Mouse (Mus musculus): ENCODE results near the gene Lrrc20. TPM values are rescaled to one million over a fixed set of nuclear protein-coding genes. Genes with fewer than 3 reads are reported as not detected.

The Lrrc20 gene
- polyA plus RNA-seq, 1 experiment, result 10.9 TPM

DNA sequence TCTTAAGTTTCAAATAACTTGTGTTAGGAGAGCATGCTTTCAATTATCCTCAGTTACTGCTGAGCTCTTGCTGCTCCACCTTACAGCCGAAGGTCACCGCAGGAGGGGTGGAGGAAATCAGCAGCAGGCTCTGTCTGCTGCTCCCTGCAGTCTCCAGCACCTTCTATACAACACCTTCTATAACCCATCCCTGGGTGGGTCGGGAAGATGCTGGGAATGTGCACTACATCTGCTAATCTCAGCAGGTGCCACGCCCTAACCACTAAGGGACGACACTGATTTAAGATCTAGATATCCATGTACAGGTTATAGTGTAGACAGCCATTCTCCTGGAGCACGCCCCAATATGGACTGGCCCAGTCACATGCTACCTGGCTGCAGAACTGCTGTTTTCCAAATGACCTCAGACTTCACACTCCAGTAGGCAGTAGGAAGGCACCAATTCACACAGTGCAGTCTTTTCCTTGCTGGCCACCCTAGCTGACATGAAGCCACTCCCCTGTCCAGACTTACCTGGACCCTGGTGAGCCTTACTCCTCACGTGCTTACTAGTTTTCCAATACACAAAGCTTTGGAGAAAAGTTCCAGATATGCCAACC, 35.3 kb upstream of the Lrrc20 start:
- Histone ChIP-seq H3K36me3 (ENCODE audit: control insufficient read depth, insufficient read depth, low read length) (peaks cover 6% of the 10 kb centered on the region), H3K27ac (ENCODE audit: control insufficient read depth, insufficient read depth, low read length) (no peak overlapping the region), H3K27me3 (ENCODE audit: control insufficient read depth, insufficient read depth, low read length) (no peaks in the 10 kb centered on the region), H3K4me3 (ENCODE audit: control insufficient read depth, insufficient read depth, low read length) (no peak overlapping the region), H3K4me1 (replicated peaks; ENCODE audit: control insufficient read depth, insufficient read depth, low read length) (no peaks in the 10 kb centered on the region)
- WGBS, result 95% methylated on average over 7 of the region's 7 CpGs
- no peak for TF ChIP-seq POLR2A (IDR thresholded peaks at IDR 0.05; ENCODE audit: control insufficient read depth, extremely low read depth, insufficient read depth, low read length, poor library complexity)
- no peak for TF ChIP-seq CTCF (IDR thresholded peaks at IDR 0.05; ENCODE audit: borderline replicate concordance, control insufficient read depth, extremely low read depth, insufficient read depth, low read length, poor library complexity)
- no peak for DNase-seq

DNA sequence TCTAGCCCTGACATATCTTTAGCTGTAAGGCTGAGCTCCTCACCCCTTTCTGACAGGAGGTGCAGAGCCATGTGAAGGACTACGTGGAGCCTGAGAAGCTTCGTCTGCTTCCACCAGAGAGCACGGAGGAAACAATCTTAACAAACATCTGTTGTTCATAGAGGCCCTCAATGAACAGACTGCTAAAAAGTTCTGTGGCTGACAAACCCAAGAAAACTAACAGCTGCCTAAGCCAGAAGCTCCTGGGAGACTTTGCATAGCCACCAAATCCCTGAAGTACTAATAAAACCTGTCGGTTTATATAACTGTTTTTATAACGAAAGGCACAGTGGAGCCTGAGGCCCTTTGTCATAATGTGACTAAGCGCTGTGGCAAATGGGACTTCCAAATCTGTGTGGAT, 32.1 kb upstream of the Lrrc20 start:
- H3K4me1 ChIP-seq (replicated peaks; ENCODE audit: control insufficient read depth, insufficient read depth, low read length), result peaks cover 9% of the 10 kb centered on the region; the same call in 1 of the 2 replicates
- no peak overlapping the region for H3K27ac ChIP-seq (ENCODE audit: control insufficient read depth, insufficient read depth, low read length)
- WGBS, result 87% methylated on average over 6 of the region's 6 CpGs
- no peaks in the 10 kb centered on the region for H3K27me3 ChIP-seq (ENCODE audit: control insufficient read depth, insufficient read depth, low read length)
- DNase-seq, result no peak
- H3K4me3 ChIP-seq (ENCODE audit: control insufficient read depth, insufficient read depth, low read length), result no peak overlapping the region
- no peaks in the 10 kb centered on the region; the same call in 1 of the 2 replicates for H3K36me3 ChIP-seq (ENCODE audit: control insufficient read depth, insufficient read depth, low read length)
- TF ChIP-seq POLR2A (IDR thresholded peaks at IDR 0.05; ENCODE audit: control insufficient read depth, extremely low read depth, insufficient read depth, low read length, poor library complexity) (no peak), CTCF (IDR thresholded peaks at IDR 0.05; ENCODE audit: borderline replicate concordance, control insufficient read depth, extremely low read depth, insufficient read depth, low read length, poor library complexity) (no peak)

DNA sequence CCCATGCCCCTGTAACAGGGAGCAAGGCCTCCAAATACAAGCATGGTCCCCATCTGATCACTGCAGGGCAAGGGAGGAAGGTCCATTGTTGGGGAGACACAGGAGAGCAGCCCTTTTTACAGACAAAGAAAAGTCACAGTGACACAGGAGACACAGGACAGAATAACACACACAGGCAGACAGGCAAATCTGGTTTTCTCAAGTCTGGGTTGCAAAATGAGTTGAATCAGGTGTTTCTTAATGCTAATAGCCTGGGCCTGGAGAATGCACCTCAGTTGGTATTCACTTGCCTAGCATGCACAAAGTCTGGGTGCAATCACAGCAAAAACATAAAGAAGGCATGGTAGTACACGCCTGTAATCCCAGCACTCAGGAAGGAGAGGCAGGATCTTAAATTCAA, 31.7 kb upstream of the Lrrc20 start:
- Histone ChIP-seq H3K4me1 (replicated peaks; ENCODE audit: control insufficient read depth, insufficient read depth, low read length) (peaks cover 9% of the 10 kb centered on the region; the same call in 1 of the 2 replicates), H3K36me3 (ENCODE audit: control insufficient read depth, insufficient read depth, low read length) (no peaks in the 10 kb centered on the region; the same call in 1 of the 2 replicates), H3K27me3 (ENCODE audit: control insufficient read depth, insufficient read depth, low read length) (no peaks in the 10 kb centered on the region), H3K27ac (ENCODE audit: control insufficient read depth, insufficient read depth, low read length) (no peak overlapping the region), H3K4me3 (ENCODE audit: control insufficient read depth, insufficient read depth, low read length) (no peak overlapping the region)
- WGBS, result 83% methylated on average over 1 of the region's 1 CpGs
- DNase-seq, result no peak
- no peak for TF ChIP-seq POLR2A (IDR thresholded peaks at IDR 0.05; ENCODE audit: control insufficient read depth, extremely low read depth, insufficient read depth, low read length, poor library complexity)
- no peak for TF ChIP-seq CTCF (IDR thresholded peaks at IDR 0.05; ENCODE audit: borderline replicate concordance, control insufficient read depth, extremely low read depth, insufficient read depth, low read length, poor library complexity)

DNA sequence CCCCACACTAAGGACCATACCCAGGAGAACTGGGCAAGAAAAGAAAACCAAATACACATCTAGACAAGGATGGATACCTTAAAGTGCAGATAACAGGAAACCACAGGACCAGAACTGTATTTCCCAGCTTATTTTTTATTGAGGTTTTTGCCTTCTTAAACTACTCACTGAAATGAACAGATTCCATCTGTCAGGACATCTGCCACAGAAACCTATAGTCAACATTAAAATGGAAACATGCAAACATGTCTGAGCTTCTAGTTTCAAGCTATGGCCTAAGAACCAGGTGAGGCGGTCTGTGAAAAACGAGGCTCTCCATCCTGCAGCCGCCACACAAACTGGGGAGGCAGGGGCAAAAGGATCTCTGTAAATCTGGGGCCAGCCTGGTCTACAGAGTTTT, 30.6 kb upstream of the Lrrc20 start:
- Histone ChIP-seq H3K4me1 (replicated peaks; ENCODE audit: control insufficient read depth, insufficient read depth, low read length) (peaks cover 13% of the 10 kb centered on the region; the same call in 1 of the 2 replicates), H3K27ac (ENCODE audit: control insufficient read depth, insufficient read depth, low read length) (no peak overlapping the region), H3K4me3 (ENCODE audit: control insufficient read depth, insufficient read depth, low read length) (no peak overlapping the region), H3K36me3 (ENCODE audit: control insufficient read depth, insufficient read depth, low read length) (no peaks in the 10 kb centered on the region; the same call in 1 of the 2 replicates), H3K27me3 (ENCODE audit: control insufficient read depth, insufficient read depth, low read length) (no peaks in the 10 kb centered on the region)
- 83% methylated on average over 3 of the region's 3 CpGs for WGBS
- no peak for DNase-seq
- TF ChIP-seq CTCF (IDR thresholded peaks at IDR 0.05; ENCODE audit: borderline replicate concordance, control insufficient read depth, extremely low read depth, insufficient read depth, low read length, poor library complexity) (no peak), POLR2A (IDR thresholded peaks at IDR 0.05; ENCODE audit: control insufficient read depth, extremely low read depth, insufficient read depth, low read length, poor library complexity) (no peak)

DNA sequence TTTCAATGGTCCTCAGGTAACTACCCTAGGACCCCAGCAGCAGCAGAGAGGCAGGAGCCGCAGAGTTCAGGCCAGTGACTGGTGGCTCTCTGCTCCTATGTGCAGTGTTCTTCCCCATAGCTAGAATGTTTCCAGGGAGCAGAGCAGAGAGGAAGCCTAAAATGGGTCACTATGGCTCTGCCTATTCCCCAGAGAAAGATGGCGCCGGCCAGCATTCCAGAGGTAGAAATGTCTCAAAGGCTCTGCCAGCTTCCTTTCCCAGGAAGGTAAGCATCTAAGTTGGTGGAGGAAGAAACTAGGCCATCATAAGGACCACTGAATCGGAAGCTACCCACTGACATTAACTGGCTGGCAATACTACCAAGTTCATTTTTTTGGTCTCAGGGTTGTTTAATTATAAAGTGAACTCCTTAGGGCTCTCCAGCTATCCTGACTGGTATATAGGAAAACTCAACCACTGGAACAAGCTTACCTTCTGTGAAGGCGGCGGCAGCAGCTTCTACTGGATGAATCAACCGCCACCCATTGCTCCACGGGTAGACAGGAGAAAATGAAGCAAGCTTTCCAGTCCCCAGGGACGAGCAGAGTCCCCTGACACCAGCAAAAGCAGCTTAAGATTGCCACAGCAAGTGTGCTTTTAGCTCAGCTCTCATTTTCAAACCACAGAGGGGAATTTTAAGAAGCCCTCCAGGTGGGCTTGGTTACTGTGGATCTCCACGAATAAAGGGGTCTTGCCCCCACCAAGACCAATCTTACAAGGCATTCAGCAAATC, 27.8 kb upstream of the Lrrc20 start:
- no peak for TF ChIP-seq POLR2A (IDR thresholded peaks at IDR 0.05; ENCODE audit: control insufficient read depth, extremely low read depth, insufficient read depth, low read length, poor library complexity)
- DNase-seq, result no peak
- no peak overlapping the region for H3K4me3 ChIP-seq (ENCODE audit: control insufficient read depth, insufficient read depth, low read length)
- 85% methylated on average over 10 of the region's 10 CpGs for WGBS
- H3K4me1 ChIP-seq (replicated peaks; ENCODE audit: control insufficient read depth, insufficient read depth, low read length), result peaks cover 21% of the 10 kb centered on the region
- H3K27me3 ChIP-seq (ENCODE audit: control insufficient read depth, insufficient read depth, low read length), result no peaks in the 10 kb centered on the region
- H3K27ac ChIP-seq (ENCODE audit: control insufficient read depth, insufficient read depth, low read length), result no peak overlapping the region
- no peaks in the 10 kb centered on the region for H3K36me3 ChIP-seq (ENCODE audit: control insufficient read depth, insufficient read depth, low read length)

DNA sequence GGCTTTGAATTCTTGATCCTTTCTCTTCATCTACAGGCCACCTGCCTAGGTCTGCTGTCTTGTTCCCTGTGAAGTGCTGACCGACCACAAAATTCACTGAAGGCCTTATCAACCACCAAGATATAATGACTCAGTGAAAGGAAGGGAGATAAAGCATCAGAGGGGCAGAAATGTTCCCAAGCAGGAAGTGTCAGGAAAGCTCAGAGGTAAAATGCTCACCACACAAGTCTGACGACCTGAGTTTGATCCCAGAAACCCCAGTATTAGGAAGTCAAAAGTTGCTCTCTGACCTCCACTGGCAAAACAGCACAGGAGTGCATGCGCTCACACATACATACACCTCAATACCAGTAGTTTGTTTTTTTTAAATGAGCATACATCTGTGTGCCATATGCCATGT, 26.8 kb upstream of the Lrrc20 start:
- H3K4me3 ChIP-seq (ENCODE audit: control insufficient read depth, insufficient read depth, low read length), result no peak overlapping the region
- H3K36me3 ChIP-seq (ENCODE audit: control insufficient read depth, insufficient read depth, low read length), result no peaks in the 10 kb centered on the region
- WGBS, result 72% methylated on average over 3 of the region's 3 CpGs
- no peak overlapping the region for H3K27ac ChIP-seq (ENCODE audit: control insufficient read depth, insufficient read depth, low read length)
- DNase-seq, result no peak
- peaks cover 21% of the 10 kb centered on the region for H3K4me1 ChIP-seq (replicated peaks; ENCODE audit: control insufficient read depth, insufficient read depth, low read length)
- no peaks in the 10 kb centered on the region for H3K27me3 ChIP-seq (ENCODE audit: control insufficient read depth, insufficient read depth, low read length)
- TF ChIP-seq POLR2A (IDR thresholded peaks at IDR 0.05; ENCODE audit: control insufficient read depth, extremely low read depth, insufficient read depth, low read length, poor library complexity), result no peak
- no peak for TF ChIP-seq CTCF (IDR thresholded peaks at IDR 0.05; ENCODE audit: borderline replicate concordance, control insufficient read depth, extremely low read depth, insufficient read depth, low read length, poor library complexity)
